Mouse (Mus musculus) megakaryocyte, embryonic 14.5 days (primary cell): ENCODE measurements around the gene Por.

ENCODE experiments used
- FLI1 ChIP-seq: IDR thresholded peaks from 2 replicates; pipeline ENCODE4 v1.6.1; 2012; ENCODE audit warnings: low read length, inconsistent platforms, mixed read lengths
- GATA1 ChIP-seq: IDR thresholded peaks from 3 replicates; pipeline ENCODE4 v1.6.1; 2012; ENCODE audit warnings: mixed read lengths, low read length, inconsistent platforms, borderline replicate concordance

DNA sequence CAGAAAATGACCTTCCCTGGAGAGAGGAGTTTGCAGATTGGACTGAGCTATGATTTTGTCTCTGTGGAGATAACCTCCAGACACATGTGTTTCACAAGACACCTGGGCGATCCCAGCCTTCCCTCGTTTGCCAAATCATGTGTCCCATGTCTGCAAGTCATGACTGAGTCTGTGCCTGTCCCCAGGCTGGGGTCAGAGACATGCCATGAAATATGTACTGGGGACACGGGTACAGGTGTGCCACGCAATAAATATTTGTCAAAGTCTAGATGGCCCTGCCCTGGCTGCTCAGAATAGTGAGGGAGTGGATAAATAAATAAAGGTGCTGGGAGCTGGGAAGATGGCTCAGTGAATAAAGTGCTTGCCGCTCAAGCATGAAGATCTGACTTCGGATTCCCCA lies 23.8 kb upstream of the Por start:
- no peak for TF ChIP-seq GATA1
- TF ChIP-seq FLI1, result no peak
